Mouse (Mus musculus): ENCODE measurements at regions not wholly inside any gene's neighbourhood (a gene's known extent, or its start where the extent isn't known, plus 50 kb on each side); places are given as distances from the start of the nearest gene placed in this dataset.

- peak; percentile 45; the same call in 1 of the 2 replicates for ATAC-seq (ENCODE audit: insufficient number of reproducible peaks, low FRiP score, low TSS enrichment)
These were observed 136.1 kb upstream of the Car8 start for GRCm38 (mm10) chr4:8374737-8375489.

GRCm38 (mm10) chr4:8374061-8374460 lies 135.2 kb upstream of the Car8 start:
- no peak for ATAC-seq (ENCODE audit: insufficient number of reproducible peaks, low FRiP score, low TSS enrichment)

- ATAC-seq (ENCODE audit: insufficient number of reproducible peaks, low FRiP score, low TSS enrichment) = no peak
These were observed 133.2 kb upstream of the Car8 start for GRCm38 (mm10) chr4:8372069-8372468.

- ATAC-seq (ENCODE audit: insufficient number of reproducible peaks, low FRiP score, low TSS enrichment) = no peak
These were observed 131.9 kb upstream of the Car8 start for GRCm38 (mm10) chr4:8370786-8371185.

- ATAC-seq (ENCODE audit: insufficient number of reproducible peaks, low FRiP score, low TSS enrichment) = peak; percentile 65
These were observed 128.8 kb upstream of the Car8 start for GRCm38 (mm10) chr4:8367487-8368276.

GRCm38 (mm10) chr4:8366978-8367377 lies 128.1 kb upstream of the Car8 start:
- ATAC-seq (ENCODE audit: insufficient number of reproducible peaks, low FRiP score, low TSS enrichment) = peak; percentile 62; the same call in 1 of the 2 replicates

- ATAC-seq (ENCODE audit: insufficient number of reproducible peaks, low FRiP score, low TSS enrichment) = no peak
These were observed 123.6 kb upstream of the Car8 start for GRCm38 (mm10) chr4:8362409-8362808.

- ATAC-seq (ENCODE audit: insufficient number of reproducible peaks, low FRiP score, low TSS enrichment) = no peak
These were observed 123.1 kb upstream of the Car8 start for GRCm38 (mm10) chr4:8361931-8362330.

- no peak for ATAC-seq (ENCODE audit: insufficient number of reproducible peaks, low FRiP score, low TSS enrichment)
These were observed 122.5 kb upstream of the Car8 start for GRCm38 (mm10) chr4:8361305-8361704.

GRCm38 (mm10) chr4:8357443-8357842 lies 118.6 kb upstream of the Car8 start:
- ATAC-seq (ENCODE audit: insufficient number of reproducible peaks, low FRiP score, low TSS enrichment) = no peak

GRCm38 (mm10) chr4:8341928-8342327 lies 103.1 kb upstream of the Car8 start:
- ATAC-seq (ENCODE audit: insufficient number of reproducible peaks, low FRiP score, low TSS enrichment) = no peak

- no peak for ATAC-seq (ENCODE audit: insufficient number of reproducible peaks, low FRiP score, low TSS enrichment)
These were observed 70.6 kb upstream of the Car8 start for GRCm38 (mm10) chr4:8309241-8309987.

- ATAC-seq (ENCODE audit: insufficient number of reproducible peaks, low FRiP score, low TSS enrichment) = no peak
These were observed 53.7 kb upstream of the Car8 start for GRCm38 (mm10) chr4:8292563-8292962.

- no peak for ATAC-seq (ENCODE audit: insufficient number of reproducible peaks, low FRiP score, low TSS enrichment)
These were observed 53.0 kb upstream of the Car8 start for GRCm38 (mm10) chr4:8291528-8292492.

GRCm38 (mm10) chr4:8289901-8290300 lies 51.1 kb upstream of the Car8 start:
- no peak for ATAC-seq (ENCODE audit: insufficient number of reproducible peaks, low FRiP score, low TSS enrichment)
